Mouse (Mus musculus): ENCODE data around the gene Kat7. TPM values are rescaled to one million over a fixed set of nuclear protein-coding genes. Genes with fewer than 3 reads are reported as not detected.

Kat7 gene
- total RNA-seq (2021) = 10 to 100 TPM; 72.0 to 74.0 TPM

- peak; percentile 97 to 98 for DNase-seq
These were observed at the start of gene Kat7 for GRCm38 (mm10) chr11:95310007-95310647. Kat7 (minus strand) TSS chr11:95310246.

- DNase-seq = no peak
These were observed 48.2 kb upstream of the Kat7 start for GRCm38 (mm10) chr11:95358263-95358662.

GRCm38 (mm10) chr11:95356469-95357273, 46.6 kb upstream of the Kat7 start:
- DNase-seq = peak in 1 of 2 experiments; percentile 28

GRCm38 (mm10) chr11:95356039-95356438, 46.0 kb upstream of the Kat7 start:
- DNase-seq = no peak

- no peak for DNase-seq
These were observed 45.6 kb upstream of the Kat7 start for GRCm38 (mm10) chr11:95355661-95356011.

- no peak for DNase-seq
These were observed 45.1 kb upstream of the Kat7 start for GRCm38 (mm10) chr11:95354945-95355660.

- no peak for DNase-seq
These were observed 44.3 kb upstream of the Kat7 start for GRCm38 (mm10) chr11:95354228-95354944.

GRCm38 (mm10) chr11:95353226-95353625, 43.2 kb upstream of the Kat7 start:
- no peak for DNase-seq

- no peak for DNase-seq
These were observed 42.6 kb upstream of the Kat7 start for GRCm38 (mm10) chr11:95352686-95353085.

GRCm38 (mm10) chr11:95350960-95351359, 40.9 kb upstream of the Kat7 start:
- no peak for DNase-seq

GRCm38 (mm10) chr11:95350289-95350688, 40.2 kb upstream of the Kat7 start:
- DNase-seq = no peak

GRCm38 (mm10) chr11:95344181-95344580, 34.1 kb upstream of the Kat7 start:
- DNase-seq = no peak

GRCm38 (mm10) chr11:95343180-95343579, 33.1 kb upstream of the Kat7 start:
- peak in 1 of 2 experiments; percentile 38 for DNase-seq

- DNase-seq = no peak
These were observed 30.6 kb upstream of the Kat7 start for GRCm38 (mm10) chr11:95340664-95341063.

- no peak for DNase-seq
These were observed 30.2 kb upstream of the Kat7 start for GRCm38 (mm10) chr11:95340259-95340658.

GRCm38 (mm10) chr11:95339471-95340021, 29.5 kb upstream of the Kat7 start:
- no peak for DNase-seq

- DNase-seq = no peak
These were observed 27.8 kb upstream of the Kat7 start for GRCm38 (mm10) chr11:95337846-95338342.

- peak in 1 of 2 experiments; percentile 23 for DNase-seq
These were observed 27.2 kb upstream of the Kat7 start for GRCm38 (mm10) chr11:95337129-95337813.

- DNase-seq = peak; percentile 58 to 66
These were observed 26.6 kb upstream of the Kat7 start, which contains the start of gene Fam117a for GRCm38 (mm10) chr11:95336568-95337128. Fam117a (plus strand) TSS chr11:95337018.

GRCm38 (mm10) chr11:95334448-95335060, 24.5 kb upstream of the Kat7 start:
- no peak for DNase-seq

- no peak for DNase-seq
These were observed 23.8 kb upstream of the Kat7 start for GRCm38 (mm10) chr11:95333805-95334204.
